Mouse (Mus musculus) embryonic facial prominence, embryonic 12.5 days (tissue): Measurements from ENCODE around the gene Astl. TPM values are rescaled to one million over a fixed set of nuclear protein-coding genes. Genes with fewer than 3 reads are reported as not detected.

Source experiments
- ATAC-seq: fragments of 200-750 bp; cut with Nextera tagmentation; 2 replicates; pipeline ENCODE4 v1.8.0; 2017; ENCODE audit not compliant: insufficient number of reproducible peaks, insufficient read depth, low FRiP score, low TSS enrichment
- H3K27ac ChIP-seq: fragments of 300-500 bp; sonication (generic); 2 replicates; pipeline ENCODE4 v1.5.1; 2016; ENCODE audit warnings: mild to moderate bottlenecking
- H3K27me3 ChIP-seq: fragments of 300-500 bp; sonication (generic); 2 replicates; pipeline ENCODE4 v1.6.1; 2016; ENCODE audit warnings: mild to moderate bottlenecking, moderate library complexity
- H3K36me3 ChIP-seq: fragments of 300-500 bp; sonication (generic); 2 replicates; pipeline ENCODE4 v1.6.1; 2016; ENCODE audit warnings: mild to moderate bottlenecking
- H3K4me1 ChIP-seq: fragments of 300-500 bp; sonication (generic); 2 replicates; pipeline ENCODE4 v1.6.1; 2016
- H3K4me2 ChIP-seq: fragments of 300-500 bp; sonication (generic); replicated peaks from 2 replicates; pipeline ENCODE4 v1.6.1; 2016; ENCODE audit warnings: mild to moderate bottlenecking, moderate library complexity
- H3K4me3 ChIP-seq: fragments of 300-500 bp; sonication (generic); 2 replicates; pipeline ENCODE4 v1.5.1; 2016; ENCODE audit warnings: mild to moderate bottlenecking
- H3K9ac ChIP-seq: fragments of 300-500 bp; sonication (generic); 2 replicates; pipeline ENCODE4 v1.6.1; 2016; ENCODE audit warnings: mild to moderate bottlenecking, moderate library complexity
- H3K9me3 ChIP-seq: fragments of 300-500 bp; sonication (generic); 2 replicates; pipeline ENCODE4 v1.6.1; 2016; ENCODE audit warnings: mild to moderate bottlenecking, moderate library complexity
- WGBS: fragments of 180-500 bp; shearing (Covaris S2); methylation state at CpG from one replicate; pipeline ENCODE4 v1.1.7; 2016; 5-methylcytosine and 5-hydroxymethylcytosine counted together
- polyA plus RNA-seq: library from polyadenylated mRNA; unstranded; fragments of >200 nt; fragmentation: Nextera tagmentation; extraction: Ambion mirVana; gene quantifications from 2 replicates; pipeline ENCODE4 v1.2.1, GENCODE M21; 2016

Astl gene
- polyA plus RNA-seq, 1 experiment from 2014 or later = not detected

- Histone ChIP-seq H3K27me3 (no peaks in the 10 kb centered on the region), H3K9ac (no peak overlapping the region), H3K27ac (no peak overlapping the region), H3K36me3 (no peaks in the 10 kb centered on the region), H3K4me3 (no peak overlapping the region), H3K4me1 (no peaks in the 10 kb centered on the region), H3K4me2 (no peak overlapping the region), H3K9me3 (no peaks in the 10 kb centered on the region)
- ATAC-seq = no peak
- WGBS = 61% methylated on average over 2 of the region's 2 CpGs
Measured at GRCm38 (mm10) chr2:127387521-127387920, 49.1 kb downstream of the Astl start.

- Histone ChIP-seq H3K27me3 (no peaks in the 10 kb centered on the region), H3K27ac (no peak overlapping the region), H3K4me3 (no peak overlapping the region), H3K9me3 (no peaks in the 10 kb centered on the region), H3K9ac (no peak overlapping the region), H3K4me1 (no peaks in the 10 kb centered on the region), H3K4me2 (no peak overlapping the region), H3K36me3 (no peaks in the 10 kb centered on the region)
- WGBS = 79% methylated on average over 3 of the region's 3 CpGs
- ATAC-seq = no peak
Measured at GRCm38 (mm10) chr2:127390352-127390751, 51.9 kb downstream of the Astl start.

- Histone ChIP-seq H3K4me1 (no peaks in the 10 kb centered on the region), H3K9ac (no peak overlapping the region), H3K36me3 (no peaks in the 10 kb centered on the region), H3K27me3 (no peaks in the 10 kb centered on the region), H3K9me3 (no peaks in the 10 kb centered on the region), H3K27ac (no peak overlapping the region), H3K4me3 (no peak overlapping the region), H3K4me2 (no peak overlapping the region)
- 67% methylated on average over 4 of the region's 4 CpGs for WGBS
- ATAC-seq = no peak
Measured at GRCm38 (mm10) chr2:127390846-127391245, 52.4 kb downstream of the Astl start.

GRCm38 (mm10) chr2:127391323-127391722 is 52.9 kb downstream of the Astl start:
- Histone ChIP-seq H3K9me3 (no peaks in the 10 kb centered on the region), H3K36me3 (no peaks in the 10 kb centered on the region), H3K27ac (no peak overlapping the region), H3K4me3 (no peak overlapping the region), H3K27me3 (no peaks in the 10 kb centered on the region), H3K4me1 (no peaks in the 10 kb centered on the region), H3K9ac (no peak overlapping the region), H3K4me2 (no peak overlapping the region)
- no peak for ATAC-seq
- 60% methylated on average over 3 of the region's 3 CpGs for WGBS

- no peak overlapping the region for H3K4me2 ChIP-seq
- WGBS = 72% methylated on average over 5 of the region's 5 CpGs
- no peak for ATAC-seq
- no peak overlapping the region for H3K9ac ChIP-seq
- no peaks in the 10 kb centered on the region for H3K27me3 ChIP-seq
- H3K9me3 ChIP-seq = no peaks in the 10 kb centered on the region
- no peak overlapping the region for H3K27ac ChIP-seq
- no peaks in the 10 kb centered on the region for H3K36me3 ChIP-seq
- no peaks in the 10 kb centered on the region for H3K4me1 ChIP-seq
- H3K4me3 ChIP-seq = no peak overlapping the region
Measured at GRCm38 (mm10) chr2:127394606-127395161, 56.2 kb downstream of the Astl start.

GRCm38 (mm10) chr2:127398738-127399137 is 60.3 kb downstream of the Astl start:
- 87% methylated on average over 7 of the region's 7 CpGs for WGBS
- H3K9me3 ChIP-seq = no peaks in the 10 kb centered on the region
- no peak for ATAC-seq
- H3K36me3 ChIP-seq = no peaks in the 10 kb centered on the region
- no peak overlapping the region for H3K4me2 ChIP-seq
- no peaks in the 10 kb centered on the region for H3K4me1 ChIP-seq
- no peak overlapping the region for H3K27ac ChIP-seq
- no peak overlapping the region for H3K9ac ChIP-seq
- no peak overlapping the region for H3K4me3 ChIP-seq
- no peaks in the 10 kb centered on the region for H3K27me3 ChIP-seq

Other genes starting within 250 kb of the Astl start
- gene Ncaph, start 204.7 kb upstream of the Astl start, polyA plus RNA-seq = 91.3 and 96.2 TPM in 2 replicates
- 18.8 and 22.1 TPM in 2 replicates for gene Itpripl1, start 195.2 kb upstream of the Astl start, polyA plus RNA-seq
- 2.4 and 2.9 TPM in 2 replicates for gene 1810024B03Rik, start 130.4 kb upstream of the Astl start, polyA plus RNA-seq
- 88.2 and 89.1 TPM in 2 replicates for gene Snrnp200, start 130.3 kb upstream of the Astl start, polyA plus RNA-seq
- 55.7 and 57.1 TPM in 2 replicates for gene Ciao1, start 90.8 kb upstream of the Astl start, polyA plus RNA-seq
- gene Tmem127, start 90.7 kb upstream of the Astl start, polyA plus RNA-seq = 28.1 and 31.3 TPM in 2 replicates
- gene Stard7, start 68.4 kb upstream of the Astl start, polyA plus RNA-seq = 82.5 and 87.3 TPM in 2 replicates
- gene Dusp2, start 2.5 kb upstream of the Astl start, polyA plus RNA-seq = 5.8 and 7.9 TPM in 2 replicates
- 1.7 and 1.8 TPM in 2 replicates for gene Adra2b, start 24.6 kb downstream of the Astl start, polyA plus RNA-seq
- gene Gpat2, start 86.6 kb downstream of the Astl start, polyA plus RNA-seq = 0.19 and 0.22 TPM in 2 replicates
- gene Fahd2a, start 105.9 kb downstream of the Astl start, polyA plus RNA-seq = 27.5 and 27.7 TPM in 2 replicates
- gene Kcnip3, start 183.5 kb downstream of the Astl start, polyA plus RNA-seq = 2.2 TPM in 2 replicates
- 1.4 and 1.8 TPM in 2 replicates for gene Prom2, start 202.8 kb downstream of the Astl start, polyA plus RNA-seq
- 7.3 and 7.5 TPM in 2 replicates for gene Zfp661, start 248.5 kb downstream of the Astl start, polyA plus RNA-seq
- gene Mrps5, start 248.6 kb downstream of the Astl start, polyA plus RNA-seq = 139 TPM in 2 replicates